Mouse (Mus musculus) limb, embryonic 11.5 days (tissue): ENCODE results near the gene Spp1. TPM values are rescaled to one million over a fixed set of nuclear protein-coding genes. Genes with fewer than 3 reads are reported as not detected.

Source experiments
- ATAC-seq: fragments of 200-750 bp; cut with Nextera tagmentation; 2 replicates; pipeline ENCODE4 v1.8.0; 2017; ENCODE audit warnings: low read depth; ENCODE audit not compliant: insufficient number of reproducible peaks, low FRiP score, low TSS enrichment
- DNase-seq: peaks from one replicate; pipeline ENCODE4 v3.0.0-alpha.2; 2015; ENCODE audit warnings: low spot score
- H3K27ac ChIP-seq: fragments of 300-500 bp; sonication (generic); replicated peaks from 2 replicates; pipeline ENCODE4 v1.5.1; 2014; ENCODE audit warnings: low read depth, mild to moderate bottlenecking, low read length
- H3K27me3 ChIP-seq: fragments of 300-500 bp; sonication (generic); 2 replicates; pipeline ENCODE4 v1.6.1; 2014; ENCODE audit warnings: mild to moderate bottlenecking, low read length, mixed read lengths; ENCODE audit not compliant: control insufficient read depth, insufficient read depth
- H3K36me3 ChIP-seq: fragments of 300-500 bp; sonication (generic); 2 replicates; pipeline ENCODE4 v1.6.1; 2014; ENCODE audit warnings: mild to moderate bottlenecking, low read length, moderate library complexity, mixed read lengths; ENCODE audit not compliant: control insufficient read depth, insufficient read depth
- H3K4me1 ChIP-seq: fragments of 300-500 bp; sonication (generic); 2 replicates; pipeline ENCODE4 v1.6.1; 2014; ENCODE audit warnings: low read length, mixed read lengths; ENCODE audit not compliant: control insufficient read depth, insufficient read depth
- H3K4me2 ChIP-seq: fragments of 300-500 bp; sonication (generic); 2 replicates; pipeline ENCODE4 v1.6.1; 2014; ENCODE audit warnings: low read depth, mild to moderate bottlenecking, moderate library complexity; ENCODE audit not compliant: severe bottlenecking
- H3K4me3 ChIP-seq: fragments of 300-500 bp; sonication (generic); 2 replicates; pipeline ENCODE4 v1.5.1; 2014; ENCODE audit warnings: low read depth, low read length
- H3K9ac ChIP-seq: fragments of 300-500 bp; sonication (generic); 2 replicates; pipeline ENCODE4 v1.6.1; 2014; ENCODE audit warnings: mild to moderate bottlenecking, low read length
- H3K9me3 ChIP-seq: fragments of 300-500 bp; sonication (generic); 2 replicates; pipeline ENCODE4 v1.6.1; 2016; ENCODE audit warnings: low read length; ENCODE audit not compliant: control insufficient read depth
- WGBS: fragments of 180-500 bp; shearing (Covaris S2); extraction: QIAGEN DNeasy Blood & Tissue Kit; methylation state at CpG from one replicate; pipeline ENCODE4 v1.1.7; 2014; 5-methylcytosine and 5-hydroxymethylcytosine counted together
- polyA plus RNA-seq: library from polyadenylated mRNA; unstranded; fragments of >200 nt; fragmentation: Nextera tagmentation; extraction: Ambion mirVana; gene quantifications from 2 replicates; pipeline ENCODE4 v1.2.1, GENCODE M21; 2014

Gene Spp1
- polyA plus RNA-seq, 1 experiment from 2014 or later: 9.9 TPM

DNA sequence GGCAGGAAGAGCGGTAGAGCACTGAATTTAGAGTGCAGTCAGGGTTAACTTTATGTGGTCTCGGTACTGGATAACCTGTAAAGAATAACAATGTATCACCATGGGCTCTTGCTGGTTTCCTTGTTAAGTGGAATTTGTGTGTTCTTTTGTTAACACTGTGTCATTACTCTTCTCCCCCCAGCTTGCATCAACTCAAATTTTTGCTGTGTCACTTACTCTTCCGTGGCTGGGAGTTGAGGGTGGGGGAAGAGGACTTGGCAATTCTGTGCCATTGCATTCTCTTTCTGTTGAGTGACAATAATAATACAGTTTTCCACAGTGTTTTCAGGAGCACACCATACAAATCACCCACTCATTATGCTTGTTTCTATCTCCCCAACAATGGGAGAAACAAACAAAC, 17.9 kb upstream of the Spp1 start:
- 67% methylated on average over 3 of the region's 3 CpGs for WGBS

DNA sequence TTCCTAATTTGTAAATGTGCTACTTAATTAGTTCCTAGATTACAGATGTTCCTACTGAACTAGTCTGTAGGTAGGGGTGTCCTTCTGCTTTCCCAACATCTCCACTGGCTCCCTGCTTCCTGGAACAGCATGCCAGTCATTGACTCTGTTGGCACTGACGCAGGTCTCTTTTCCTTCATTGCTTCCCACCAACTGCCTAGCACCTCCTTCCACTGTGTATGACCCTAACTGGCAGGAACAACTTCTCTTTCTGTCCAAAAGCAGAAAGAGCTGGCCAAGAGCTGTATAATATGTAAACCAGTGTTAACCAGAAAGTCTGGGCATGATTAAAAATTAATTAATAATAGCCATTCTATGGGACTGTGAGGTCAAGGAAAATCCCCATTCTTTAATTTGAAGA, 17.2 kb upstream of the Spp1 start:
- DNase-seq: no peak
- WGBS: 93% methylated on average over 1 of the region's 1 CpGs
- Histone ChIP-seq H3K36me3 (no peaks in the 10 kb centered on the region), H3K9me3 (no peaks in the 10 kb centered on the region), H3K9ac (no peak overlapping the region), H3K4me1 (peaks cover 8% of the 10 kb centered on the region; the same call in 1 of the 2 replicates), H3K4me2 (no peak overlapping the region), H3K27ac (no peak overlapping the region), H3K27me3 (no peaks in the 10 kb centered on the region), H3K4me3 (no peak overlapping the region)
- ATAC-seq: no peak

More for the DNA sequence above, 17.9 kb upstream of the Spp1 start:
- no peak overlapping the region for H3K27ac ChIP-seq
- H3K4me1 ChIP-seq: peaks cover 11% of the 10 kb centered on the region; the same call in 1 of the 2 replicates
- H3K4me2 ChIP-seq: no peak overlapping the region
- no peak overlapping the region for H3K4me3 ChIP-seq
- no peaks in the 10 kb centered on the region for H3K9me3 ChIP-seq
- no peaks in the 10 kb centered on the region for H3K36me3 ChIP-seq
- no peak for ATAC-seq
- no peak for DNase-seq
- no peak overlapping the region for H3K9ac ChIP-seq
- no peaks in the 10 kb centered on the region for H3K27me3 ChIP-seq

DNA sequence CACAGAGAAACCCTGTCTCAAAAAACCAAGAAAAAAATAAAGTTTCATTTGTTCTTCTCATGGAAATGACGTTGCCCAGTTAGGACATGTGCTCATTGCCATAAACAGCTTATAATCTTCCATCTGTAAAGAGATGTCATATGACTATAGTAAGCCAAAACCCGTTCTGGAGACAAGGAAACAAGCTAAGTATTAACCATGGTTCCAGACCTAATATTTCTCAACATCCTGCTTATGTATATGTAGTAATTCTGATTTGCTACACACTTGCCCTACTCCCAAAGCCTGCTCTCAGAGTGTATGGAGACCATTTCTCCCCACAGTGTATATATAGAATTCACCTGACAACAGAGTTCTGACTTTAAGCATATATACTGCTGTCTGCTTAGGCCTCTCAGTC, 12.9 kb upstream of the Spp1 start:
- no peak overlapping the region for H3K4me3 ChIP-seq
- H3K4me2 ChIP-seq: no peak overlapping the region
- peaks cover 3% of the 10 kb centered on the region; the same call in 1 of the 2 replicates for H3K4me1 ChIP-seq
- no peaks in the 10 kb centered on the region for H3K36me3 ChIP-seq
- H3K9me3 ChIP-seq: no peaks in the 10 kb centered on the region
- no peaks in the 10 kb centered on the region for H3K27me3 ChIP-seq
- no peak for ATAC-seq
- no peak for DNase-seq
- H3K27ac ChIP-seq: no peak overlapping the region
- no peak overlapping the region for H3K9ac ChIP-seq
- 80% methylated on average over 2 of the region's 2 CpGs for WGBS

DNA sequence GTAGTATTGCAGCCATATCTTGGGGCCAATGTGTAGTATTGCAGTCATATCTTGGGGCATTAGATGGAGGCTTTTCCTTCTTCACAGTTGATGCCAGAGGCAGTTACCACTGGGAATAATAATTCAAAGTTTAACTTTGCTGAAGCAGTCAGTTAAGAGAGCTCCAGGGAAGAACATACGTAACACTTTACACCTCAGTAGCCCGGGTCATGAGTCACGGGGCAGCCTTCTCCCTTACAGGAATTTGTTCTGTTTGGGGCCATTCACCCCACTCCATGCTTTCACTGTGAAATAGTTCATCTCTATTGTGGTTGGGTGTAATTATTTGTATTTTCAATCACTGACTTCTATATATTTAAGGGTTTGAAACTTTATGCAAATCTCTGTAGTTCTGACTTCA, 11.1 kb upstream of the Spp1 start:
- H3K9ac ChIP-seq: no peak overlapping the region
- no peak overlapping the region for H3K4me2 ChIP-seq
- no peak overlapping the region for H3K27ac ChIP-seq
- ATAC-seq (no peak), DNase-seq (no peak)
- peaks cover 3% of the 10 kb centered on the region; the same call in 1 of the 2 replicates for H3K4me1 ChIP-seq
- 82% methylated on average over 3 of the region's 3 CpGs for WGBS
- no peaks in the 10 kb centered on the region for H3K27me3 ChIP-seq
- no peaks in the 10 kb centered on the region for H3K36me3 ChIP-seq
- no peak overlapping the region for H3K4me3 ChIP-seq
- no peaks in the 10 kb centered on the region for H3K9me3 ChIP-seq

DNA sequence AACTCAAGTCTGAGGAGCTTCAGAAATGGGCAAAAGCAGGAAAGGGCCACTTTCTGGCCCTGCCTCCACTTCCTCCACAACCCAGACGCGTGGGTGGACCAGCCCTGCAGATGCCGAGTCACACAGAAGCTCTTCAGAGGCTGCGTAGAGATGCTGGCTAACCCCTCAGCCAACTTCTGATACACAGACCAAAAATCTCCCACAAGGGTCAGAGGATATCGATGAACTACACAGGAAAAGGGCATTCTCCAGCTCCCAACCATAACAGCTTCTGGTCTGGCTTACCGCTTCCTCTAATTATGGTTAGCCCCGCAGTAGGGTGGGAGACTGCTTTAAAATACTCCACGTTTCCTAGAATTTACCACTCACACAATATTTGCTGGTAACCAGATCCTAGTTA, 9.0 kb upstream of the Spp1 start:
- Histone ChIP-seq H3K27me3 (no peaks in the 10 kb centered on the region), H3K4me3 (no peak overlapping the region), H3K36me3 (no peaks in the 10 kb centered on the region), H3K9me3 (no peaks in the 10 kb centered on the region), H3K4me1 (peaks cover 3% of the 10 kb centered on the region; the same call in 1 of the 2 replicates), H3K9ac (no peak overlapping the region), H3K27ac (no peak overlapping the region), H3K4me2 (no peak overlapping the region)
- ATAC-seq (no peak), DNase-seq (no peak)
- WGBS: 81% methylated on average over 8 of the region's 8 CpGs

DNA sequence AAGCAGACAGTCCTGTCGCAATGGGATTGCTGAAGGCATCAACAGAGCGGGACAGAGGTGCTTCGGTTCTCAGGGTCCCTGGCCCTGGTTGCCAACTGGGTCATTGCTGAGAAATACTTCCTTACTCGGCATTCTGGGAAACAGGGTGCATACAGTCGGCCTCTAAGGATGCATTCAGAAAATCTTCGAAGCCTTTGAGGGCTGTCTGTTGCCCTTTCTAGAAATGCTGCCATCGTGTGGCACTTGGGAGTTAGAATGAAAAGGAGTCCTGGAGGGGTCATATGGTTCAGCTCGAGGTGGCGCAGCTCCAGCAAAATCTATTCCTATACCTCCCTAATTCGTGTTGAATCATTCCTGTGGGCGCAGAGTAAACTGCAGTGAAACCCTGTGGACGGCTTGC, 2.0 kb upstream of the Spp1 start:
- DNase-seq (no peak), ATAC-seq (no peak)
- no peaks in the 10 kb centered on the region for H3K4me1 ChIP-seq
- no peak overlapping the region for H3K4me2 ChIP-seq
- H3K4me3 ChIP-seq: no peak overlapping the region
- H3K9me3 ChIP-seq: no peaks in the 10 kb centered on the region
- H3K27me3 ChIP-seq: no peaks in the 10 kb centered on the region
- H3K27ac ChIP-seq: no peak overlapping the region
- H3K9ac ChIP-seq: no peak overlapping the region
- WGBS: 44% methylated on average over 12 of the region's 12 CpGs
- H3K36me3 ChIP-seq: no peaks in the 10 kb centered on the region

DNA sequence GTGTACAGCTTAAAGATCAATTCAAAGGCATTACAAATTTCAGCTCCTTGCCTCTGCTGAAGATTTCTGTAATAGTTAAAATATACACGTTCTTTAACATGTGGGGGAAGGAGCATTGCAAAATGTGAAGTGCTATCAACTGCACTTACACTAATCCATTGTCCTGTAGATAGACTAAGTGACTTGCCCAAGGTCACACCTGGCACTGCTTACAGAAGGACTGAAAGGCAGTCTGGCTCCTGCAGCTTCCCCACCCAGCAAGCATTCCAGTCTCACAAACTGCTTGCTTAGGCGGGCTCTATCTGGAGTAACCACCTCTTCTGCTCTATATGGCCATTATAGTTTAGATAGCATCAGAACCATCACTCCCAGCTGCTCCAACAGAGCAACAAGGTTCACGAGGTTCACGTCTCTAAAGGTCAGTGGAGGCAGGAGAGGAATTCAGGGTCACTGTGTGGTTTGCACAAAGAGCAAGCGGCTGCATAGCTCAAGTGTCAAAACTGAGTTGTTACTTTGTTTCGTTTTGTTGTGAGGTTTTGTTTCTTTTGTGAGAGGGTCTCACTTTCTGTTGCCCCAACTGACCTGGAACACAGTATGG, 851 bp upstream of the Spp1 start:
- Histone ChIP-seq H3K27ac (no peak overlapping the region), H3K27me3 (no peaks in the 10 kb centered on the region), H3K36me3 (no peaks in the 10 kb centered on the region), H3K4me3 (no peak overlapping the region), H3K4me2 (no peak overlapping the region), H3K9ac (no peak overlapping the region), H3K9me3 (no peaks in the 10 kb centered on the region), H3K4me1 (no peaks in the 10 kb centered on the region)
- ATAC-seq: no peak
- WGBS: 53% methylated on average over 6 of the region's 6 CpGs
- no peak for DNase-seq

DNA sequence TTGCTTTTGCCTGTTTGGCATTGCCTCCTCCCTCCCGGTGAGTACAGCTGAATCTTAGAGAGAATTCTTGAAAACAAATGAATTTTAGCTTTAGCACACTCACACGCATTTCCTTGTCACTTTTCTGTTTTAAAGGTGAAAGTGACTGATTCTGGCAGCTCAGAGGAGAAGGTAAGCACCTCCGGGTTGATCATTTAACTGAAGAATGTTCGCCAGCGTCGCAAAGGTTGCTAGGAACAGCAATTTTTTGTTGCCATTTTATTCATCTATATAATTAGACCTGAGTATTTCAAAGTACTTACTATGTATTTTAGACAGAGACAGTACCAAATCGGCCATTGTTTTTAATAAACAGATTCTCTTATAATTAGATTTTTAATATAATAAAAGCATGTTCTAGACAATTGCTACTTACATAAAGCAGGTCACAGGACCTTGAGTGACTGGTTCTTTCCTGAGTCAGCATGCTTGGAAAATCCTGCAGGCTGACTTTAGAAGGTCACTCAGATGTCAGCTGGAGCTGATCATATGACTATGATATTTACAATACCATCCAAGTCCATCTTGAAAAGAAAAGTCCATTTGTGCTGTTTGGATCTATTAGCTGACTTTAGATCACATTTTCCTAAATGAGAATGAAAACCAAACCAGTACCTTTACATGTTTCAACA, 1.6 kb downstream of the Spp1 start:
- no peaks in the 10 kb centered on the region for H3K36me3 ChIP-seq
- no peaks in the 10 kb centered on the region for H3K27me3 ChIP-seq
- no peak overlapping the region for H3K4me2 ChIP-seq
- ATAC-seq (no peak), DNase-seq (no peak)
- H3K4me3 ChIP-seq: no peak overlapping the region
- no peak overlapping the region for H3K9ac ChIP-seq
- H3K27ac ChIP-seq: no peak overlapping the region
- WGBS: 86% methylated on average over 7 of the region's 7 CpGs
- no peaks in the 10 kb centered on the region for H3K9me3 ChIP-seq
- no peaks in the 10 kb centered on the region for H3K4me1 ChIP-seq
